Mouse (Mus musculus): Measurements from ENCODE around the gene Hid1.

DNA sequence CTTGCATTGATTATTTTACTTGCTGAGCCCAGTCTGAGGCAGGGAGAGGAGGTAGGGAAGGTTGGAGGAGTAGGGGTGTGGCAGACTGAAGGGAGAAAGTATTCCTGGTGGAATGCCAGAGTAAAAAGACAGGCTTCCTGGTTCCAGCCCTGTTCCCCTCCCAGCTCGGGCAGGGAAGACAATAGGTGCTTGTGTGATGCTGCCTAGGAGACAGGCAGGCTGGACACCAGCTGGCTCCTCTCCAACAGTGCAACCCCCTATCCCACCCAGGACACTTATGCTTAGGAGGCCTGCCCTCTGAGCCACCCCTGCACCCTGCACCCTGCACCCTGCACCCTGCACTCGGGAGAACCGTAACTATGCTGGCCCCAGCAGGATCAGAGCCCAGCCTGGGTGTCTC is 8.3 kb downstream of the Hid1 start:
- TF ChIP-seq POLR2A (IDR thresholded peaks at IDR 0.05; ENCODE audit: low read depth, low read length) (no peak), CTCF (IDR thresholded peaks at IDR 0.05; ENCODE audit: borderline replicate concordance, insufficient read depth, low read length) (no peak)
